Mouse (Mus musculus) cerebral cortex, adult 2 months (tissue): ENCODE measurements around the gene Rorc.

Experiments
- WGBS: fragments of 180-500 bp; shearing (Covaris S2); methylation state at CpG from one replicate; pipeline ENCODE4 v1.1.7; 2018; 5-methylcytosine and 5-hydroxymethylcytosine counted together

Gene Rorc

DNA sequence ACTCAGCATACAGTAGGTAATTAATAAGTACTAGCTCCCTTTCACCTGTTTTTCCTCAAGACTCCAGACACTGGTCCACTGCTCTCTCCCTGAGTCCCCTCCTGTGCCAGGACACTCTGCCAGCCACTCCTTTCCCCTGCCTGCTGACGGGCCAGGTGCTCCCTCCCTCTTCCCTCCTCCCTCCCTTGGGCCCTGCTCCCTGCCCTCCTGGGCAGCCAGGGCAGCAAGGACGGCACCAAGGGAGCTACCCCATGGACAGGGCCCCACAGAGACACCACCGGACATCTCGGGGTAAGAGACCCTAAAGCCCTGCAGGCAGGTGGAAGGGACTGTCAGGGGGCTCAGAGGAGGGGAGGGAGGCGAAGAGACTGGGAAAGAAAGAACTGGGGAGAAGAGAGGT lies at the start of gene Rorc:
TSS of gene Rorc (plus strand) at position 154 of the 400 bp plus-strand sequence.
- 41% methylated on average over 5 of the region's 5 CpGs for WGBS

DNA sequence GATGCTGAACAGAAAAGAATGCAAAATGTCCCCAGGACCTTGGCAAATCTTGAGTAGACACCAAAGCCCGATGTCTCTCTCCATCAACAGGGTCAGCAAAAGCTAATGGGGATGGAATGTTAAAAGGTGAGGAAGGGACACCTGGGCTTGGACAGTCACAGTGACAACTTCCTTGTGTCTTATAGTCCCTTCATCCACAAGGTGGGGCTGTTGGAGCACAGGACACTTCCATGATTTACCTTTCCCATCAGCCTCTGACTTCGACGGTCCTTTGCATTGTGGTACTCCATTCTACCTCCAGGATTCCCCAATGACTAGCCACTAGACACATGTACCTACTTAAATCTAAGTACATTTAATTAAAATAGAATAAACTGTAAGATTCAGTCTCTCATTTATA lies 43.9 kb upstream of the Rorc start:
- WGBS = 79% methylated on average over 3 of the region's 3 CpGs

DNA sequence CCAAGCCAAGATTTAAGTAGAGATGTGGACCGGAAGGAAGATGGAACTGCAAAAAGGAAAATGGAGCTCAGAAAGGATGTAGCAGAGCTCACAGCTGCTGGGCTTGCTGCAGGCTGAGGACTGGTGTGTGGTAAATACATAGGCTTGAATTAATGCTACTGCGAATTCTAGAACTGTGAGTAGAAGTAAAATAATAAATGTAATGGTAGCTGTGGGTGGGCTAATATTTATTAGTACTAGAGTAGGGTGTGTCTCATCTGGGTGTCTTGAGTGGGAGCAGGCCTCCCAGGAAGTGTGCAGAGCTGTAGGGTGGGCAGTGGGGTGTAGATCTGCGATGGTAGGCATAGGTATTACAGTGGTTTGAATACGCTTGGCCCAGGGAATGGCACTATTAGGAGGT lies 38.2 kb upstream of the Rorc start:
- WGBS = 91% methylated on average over 4 of the region's 4 CpGs

DNA sequence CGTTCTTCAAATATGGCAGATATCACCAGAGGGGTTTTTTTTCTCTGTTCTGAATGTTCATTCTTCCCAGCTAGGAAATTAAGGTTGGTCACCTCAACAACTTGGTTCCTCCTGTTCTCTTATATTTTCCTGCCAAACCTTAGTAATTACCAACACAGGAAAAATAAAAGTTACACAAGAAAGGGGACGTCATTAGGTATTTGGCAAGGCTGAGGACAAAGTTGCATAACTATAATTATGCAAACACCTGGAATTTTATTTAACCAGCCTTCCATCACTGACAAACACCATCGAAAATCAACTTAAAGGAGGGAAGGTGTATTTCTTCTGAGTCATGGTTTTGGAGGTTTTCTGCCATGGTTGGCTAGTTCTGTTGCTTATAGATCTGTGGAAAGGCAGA lies 34.1 kb upstream of the Rorc start:
- WGBS = 89% methylated on average over 3 of the region's 3 CpGs

DNA sequence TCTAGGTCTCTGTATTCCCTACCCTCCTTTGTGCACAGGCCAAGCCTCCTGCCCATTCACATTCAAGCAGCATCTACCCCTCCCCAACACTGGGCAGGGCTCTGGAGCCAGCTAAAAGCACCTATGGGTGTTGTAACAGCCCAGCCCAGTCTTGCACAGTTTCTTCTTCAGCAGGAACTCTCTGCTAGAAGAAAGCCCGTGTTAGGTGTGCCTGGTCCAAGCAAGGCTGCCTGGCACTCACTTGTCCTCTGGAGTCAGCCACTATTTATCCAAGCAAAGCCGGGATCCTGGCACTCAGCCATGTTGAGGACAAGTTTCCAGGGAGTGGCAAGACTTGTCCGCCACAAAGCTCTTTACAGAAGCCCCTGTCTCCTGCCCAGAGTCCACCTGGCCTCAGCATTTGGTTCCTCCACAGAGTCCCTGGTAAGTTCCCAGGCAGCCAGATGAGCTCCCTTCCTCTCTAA lies 30.6 kb upstream of the Rorc start, which contains the start of gene Them5:
TSS of gene Them5 (plus strand) at position 141 of the 464 bp plus-strand sequence.
- WGBS = 52% methylated on average over 3 of the region's 3 CpGs

DNA sequence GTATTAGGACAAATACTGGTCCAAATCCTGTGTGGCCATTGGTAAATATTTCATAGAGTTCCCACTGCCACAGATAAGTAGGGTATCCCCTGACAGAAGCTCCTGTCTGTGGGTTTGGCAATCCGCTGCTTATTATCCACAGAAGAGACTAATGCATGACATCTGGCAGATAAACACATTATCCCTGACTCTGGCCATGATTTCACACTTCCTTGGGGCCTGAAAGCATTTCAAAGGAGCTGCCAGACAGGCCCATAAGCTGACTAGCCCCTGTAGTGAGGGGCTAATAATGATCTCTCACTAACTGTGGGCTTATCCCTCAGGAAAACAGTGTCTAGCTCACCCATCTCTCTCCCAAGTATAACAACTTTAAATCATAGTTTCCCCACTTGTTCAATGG lies 30.0 kb upstream of the Rorc start:
- WGBS = 84% methylated on average over 1 of the region's 1 CpGs

DNA sequence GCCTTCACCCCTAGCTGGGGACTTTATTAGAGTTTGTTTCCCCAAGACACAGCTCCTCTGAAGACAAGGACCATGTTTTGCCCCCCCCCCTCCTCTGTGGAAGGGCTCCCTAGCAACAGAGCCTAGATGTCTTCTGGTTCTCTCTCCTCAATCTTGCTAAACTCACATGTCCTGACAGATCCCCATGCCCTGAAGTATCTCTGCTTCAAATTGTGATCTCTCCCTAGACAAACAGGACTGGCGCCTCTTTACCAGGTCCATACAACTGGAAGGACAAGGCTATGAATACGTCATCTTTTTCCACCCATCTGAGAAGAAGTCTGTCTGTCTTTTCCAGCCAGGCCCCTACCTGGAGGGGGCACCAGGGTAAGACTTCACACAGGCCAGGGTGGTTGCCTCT lies 28.4 kb upstream of the Rorc start:
- WGBS = 92% methylated on average over 2 of the region's 2 CpGs

DNA sequence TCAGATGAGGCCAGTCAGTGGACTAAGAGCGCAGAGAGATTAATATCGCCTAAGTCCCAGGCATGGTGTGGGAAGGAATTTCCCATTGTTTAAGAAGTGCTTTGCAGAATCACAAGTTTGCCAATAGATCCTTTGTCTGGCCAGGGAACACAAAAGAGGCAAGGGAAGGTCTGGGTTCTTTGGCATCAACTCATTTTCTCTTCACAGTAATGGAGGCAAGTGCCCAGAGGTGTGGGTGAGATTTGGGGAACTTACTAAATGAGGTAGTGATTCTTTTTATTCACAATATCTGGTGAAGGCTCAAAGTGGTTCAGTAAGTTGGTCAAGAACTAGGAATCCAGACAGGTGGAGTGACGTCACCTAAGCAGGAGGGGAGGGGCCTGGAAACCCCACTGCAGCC lies 27.7 kb upstream of the Rorc start:
- 73% methylated on average over 3 of the region's 3 CpGs for WGBS

DNA sequence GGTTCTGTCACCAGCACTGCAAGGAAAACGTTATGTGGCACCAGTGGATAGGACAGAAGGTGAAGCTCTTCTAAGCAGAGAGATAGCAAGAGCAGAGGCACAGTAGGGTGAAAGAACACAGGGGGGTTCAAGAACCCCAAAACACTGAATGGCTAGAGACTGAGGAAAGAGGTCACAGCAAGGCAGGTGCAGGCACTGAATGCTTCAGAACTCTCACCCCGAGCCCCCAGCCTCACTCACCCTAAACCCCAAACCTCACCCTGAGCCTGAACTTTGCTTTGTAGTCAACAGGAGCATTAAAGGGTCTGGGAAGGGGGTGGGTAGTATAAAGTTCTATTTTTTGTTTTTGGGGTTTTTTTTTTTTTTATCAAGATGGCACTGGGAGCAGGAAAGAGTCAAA lies 24.4 kb upstream of the Rorc start:
- 80% methylated on average over 2 of the region's 2 CpGs for WGBS

DNA sequence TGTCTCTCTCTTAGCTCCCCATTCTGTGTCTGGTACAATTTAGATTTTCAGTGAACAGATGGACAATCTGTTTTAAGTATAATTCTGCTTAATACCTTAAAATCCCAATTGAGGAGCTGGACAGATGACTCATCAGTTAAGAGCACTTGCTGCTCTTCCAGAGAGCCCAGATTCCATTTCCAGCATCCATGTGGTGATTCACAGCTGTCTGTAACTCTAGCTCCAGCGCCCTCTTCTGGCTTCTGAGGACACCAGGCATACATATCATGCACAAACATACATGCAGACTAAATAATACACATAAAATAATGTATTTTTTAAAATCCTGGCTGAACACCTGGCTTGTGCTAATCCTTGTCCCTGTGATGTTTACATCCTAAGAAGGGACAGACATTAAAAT lies 11.8 kb upstream of the Rorc start:
- WGBS = 2% methylated on average over 1 of the region's 1 CpGs

DNA sequence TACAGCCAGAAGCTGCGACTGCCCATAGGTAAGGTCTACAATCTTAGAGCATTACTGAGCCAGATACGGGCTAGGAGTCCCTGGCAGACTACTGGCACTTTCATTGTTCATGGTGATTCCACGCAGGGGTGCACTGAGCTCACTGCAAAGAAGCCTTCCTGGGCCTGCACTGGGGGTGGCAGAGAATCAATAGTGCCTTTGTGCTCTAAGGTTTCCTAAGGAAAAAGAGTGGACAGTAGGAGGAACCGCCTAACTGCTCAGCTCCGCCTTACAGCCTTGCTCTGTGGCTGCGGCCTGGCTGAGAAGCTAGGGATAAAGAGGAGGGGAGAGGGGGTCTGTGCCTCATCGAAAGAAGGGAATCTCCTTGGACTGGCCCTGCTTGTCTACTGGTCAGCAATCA lies 10.5 kb upstream of the Rorc start, which contains the start of gene C2cd4d:
TSS of gene C2cd4d (plus strand) at position 301 of the 400 bp plus-strand sequence.
- 71% methylated on average over 7 of the region's 7 CpGs for WGBS

DNA sequence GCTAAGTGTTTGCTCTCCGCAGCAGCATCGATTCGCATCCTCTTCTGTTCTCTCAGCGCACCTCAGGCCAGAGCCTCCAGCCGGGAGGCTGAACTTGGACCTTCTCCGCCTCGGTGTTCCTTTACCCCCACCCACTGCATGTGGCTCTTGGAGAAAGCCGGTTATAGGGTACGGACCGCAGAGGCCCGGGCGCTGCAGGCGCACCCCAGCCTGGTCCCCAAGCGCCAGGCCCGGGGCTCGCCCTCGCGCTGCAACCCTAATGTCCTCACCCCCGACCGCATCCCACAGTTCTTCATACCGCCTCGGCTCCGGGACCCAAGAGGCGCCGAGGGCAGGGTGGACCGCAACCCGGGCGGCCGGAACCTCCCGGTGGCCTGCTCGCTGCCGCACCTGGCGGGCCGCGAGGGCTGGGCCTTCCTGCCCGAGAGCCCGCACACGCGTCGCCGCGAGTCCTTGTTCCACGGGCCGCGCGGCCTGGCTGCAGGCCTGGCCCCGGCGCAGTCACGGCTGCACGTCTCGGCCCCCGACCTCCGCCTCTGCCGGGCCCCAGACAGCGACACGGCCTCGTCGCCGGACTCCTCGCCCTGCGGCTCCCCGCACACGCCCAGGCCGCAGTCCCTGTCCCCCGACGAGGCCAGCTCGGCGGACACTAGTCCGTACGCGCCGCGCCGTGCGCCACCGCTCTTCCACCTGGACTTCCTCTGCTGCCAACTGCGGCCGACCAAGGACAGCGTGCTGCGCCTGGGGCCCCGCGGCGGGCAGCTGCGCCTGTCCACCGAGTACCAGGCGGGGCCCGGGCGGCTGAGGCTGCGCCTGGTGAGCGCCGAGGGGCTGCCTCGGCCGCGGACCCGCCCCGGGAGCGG lies 9.1 kb upstream of the Rorc start:
- 9% methylated on average over 97 of the region's 97 CpGs for WGBS

DNA sequence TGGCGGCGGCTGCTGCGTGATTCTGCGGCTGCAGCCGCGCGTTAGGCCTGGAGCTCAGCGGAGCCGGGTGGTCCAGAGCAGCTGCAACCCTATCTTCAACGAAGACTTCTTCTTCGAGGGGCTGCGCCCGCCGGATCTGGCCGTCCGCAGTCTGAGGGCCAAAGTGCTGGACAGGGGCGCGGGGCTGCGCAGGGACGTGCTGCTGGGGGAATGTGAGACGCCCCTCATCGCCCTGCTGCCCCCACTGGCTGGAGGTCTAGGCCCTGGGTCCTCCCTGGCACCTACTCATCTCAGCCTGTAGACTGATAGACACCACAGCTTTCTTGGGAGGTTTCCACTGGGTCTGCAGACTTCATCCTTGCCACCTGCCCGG lies 8.5 kb upstream of the Rorc start:
- WGBS = 10% methylated on average over 23 of the region's 23 CpGs

DNA sequence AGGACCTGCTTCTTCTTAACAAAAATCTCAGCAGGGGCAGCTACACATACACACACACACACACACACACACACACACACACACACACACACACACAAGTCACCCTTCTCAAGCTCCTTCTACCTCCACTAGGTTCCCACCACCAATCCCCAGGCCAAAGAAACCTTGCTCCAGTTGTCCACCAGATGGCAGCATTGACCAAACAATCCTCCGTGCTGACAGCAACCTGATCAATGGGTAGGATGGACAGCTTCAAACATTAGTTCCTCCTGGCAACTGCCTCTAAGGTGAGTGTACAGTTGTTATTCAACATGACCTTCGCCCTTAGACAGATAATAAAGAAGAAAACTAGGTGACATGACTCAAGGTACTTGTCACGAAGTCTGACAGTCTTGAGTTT lies 5.8 kb upstream of the Rorc start:
- 10% methylated on average over 3 of the region's 3 CpGs for WGBS

DNA sequence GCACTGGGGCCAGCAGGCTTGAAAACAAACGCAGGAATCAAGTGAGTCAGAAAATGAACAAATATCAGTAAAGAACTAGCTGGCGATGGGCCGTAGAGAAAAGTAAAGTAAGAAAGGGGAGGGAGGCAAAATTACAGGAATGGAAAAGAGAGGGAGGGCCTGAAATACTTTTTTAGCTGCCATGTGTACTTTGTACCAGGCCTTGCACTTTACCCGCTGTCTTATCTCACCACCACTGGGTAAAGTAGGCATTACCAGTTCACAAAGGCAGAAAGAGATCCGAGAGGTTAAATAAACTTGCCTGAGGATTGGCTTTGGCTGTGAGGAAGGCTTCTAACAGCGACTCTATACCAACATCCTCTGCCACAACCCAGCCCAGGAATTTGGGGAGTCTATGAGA lies 5.1 kb upstream of the Rorc start:
- WGBS = 90% methylated on average over 6 of the region's 6 CpGs

DNA sequence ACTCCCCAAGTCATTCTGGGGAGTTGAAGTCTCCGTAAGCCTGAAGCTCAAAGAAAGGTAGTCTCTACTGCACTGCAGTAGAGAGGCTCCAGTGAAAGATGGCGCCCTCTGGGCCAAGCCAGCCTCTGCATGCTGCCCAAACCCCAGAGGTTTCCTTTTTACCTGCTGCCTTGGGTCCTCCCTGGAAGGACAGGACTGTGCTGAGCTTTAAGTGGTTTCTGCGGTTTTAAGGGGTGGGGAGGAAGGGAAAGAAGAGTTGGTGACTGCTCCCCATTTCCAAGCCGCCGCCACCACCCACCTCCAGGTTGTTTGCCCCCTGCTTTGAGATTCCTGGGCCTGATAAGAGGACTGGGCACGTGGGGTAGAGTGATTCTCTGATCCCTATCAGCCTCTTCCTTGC lies 4.0 kb upstream of the Rorc start:
- WGBS = 79% methylated on average over 6 of the region's 6 CpGs

DNA sequence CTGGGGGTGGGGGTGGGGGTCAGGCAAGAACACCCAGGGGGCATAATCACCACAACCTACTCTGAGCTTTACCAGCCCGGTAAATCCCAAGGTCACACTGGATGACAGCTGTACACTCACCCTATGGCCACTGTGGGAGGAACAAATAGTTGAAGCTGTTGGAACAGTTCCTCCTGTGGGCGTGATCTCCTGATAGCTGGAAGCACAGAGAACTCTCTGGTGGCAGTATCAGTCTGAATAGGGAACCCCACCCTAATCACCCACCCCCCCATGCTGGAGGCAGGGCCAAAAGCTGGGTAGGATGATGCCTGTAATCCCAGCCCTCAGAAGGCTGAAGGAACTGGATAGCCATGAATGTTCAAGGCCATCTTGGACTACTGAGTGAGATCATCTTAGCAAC lies 2.9 kb upstream of the Rorc start:
- 74% methylated on average over 2 of the region's 2 CpGs for WGBS

DNA sequence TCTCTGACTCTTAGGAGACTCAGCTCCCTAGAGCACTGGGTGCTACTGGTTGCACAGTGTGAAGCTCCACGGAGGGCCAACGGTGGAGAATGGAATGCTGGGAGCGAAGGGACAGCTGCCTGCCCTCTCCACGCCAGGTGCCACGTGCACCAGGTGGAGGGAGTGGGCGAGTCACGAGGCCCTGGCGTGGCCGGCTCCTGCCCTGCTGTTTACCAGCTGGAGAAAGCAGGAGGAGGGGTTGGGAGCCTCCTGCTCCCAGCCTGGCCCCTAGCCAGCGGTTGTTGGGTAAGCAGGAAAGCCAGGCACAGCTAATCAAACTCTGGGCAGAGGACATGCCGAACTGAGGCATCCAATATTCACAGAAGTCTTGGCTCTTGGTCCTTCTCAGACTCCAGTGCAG lies 957 bp upstream of the Rorc start:
- 19% methylated on average over 11 of the region's 11 CpGs for WGBS

DNA sequence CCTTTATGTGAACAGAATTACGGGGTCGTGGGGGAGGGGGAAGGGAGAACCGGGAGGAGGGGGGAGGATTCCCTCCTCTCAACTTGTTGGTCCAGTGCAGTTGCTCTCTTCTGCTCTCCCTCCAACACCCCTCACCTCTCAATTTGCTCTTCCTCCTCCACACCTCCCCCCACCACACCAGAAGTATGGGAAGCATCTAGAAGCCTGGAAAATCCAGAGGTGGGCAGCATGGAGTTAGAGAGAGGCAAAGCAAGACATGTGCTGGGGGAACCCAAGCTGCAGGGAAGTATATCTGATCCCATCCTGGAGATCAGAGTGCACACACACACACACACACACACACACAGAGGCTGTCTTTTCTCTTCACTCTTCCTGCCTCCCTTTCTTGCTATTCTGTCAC lies 556 bp upstream of the Rorc start:
- WGBS = 8% methylated on average over 3 of the region's 3 CpGs

DNA sequence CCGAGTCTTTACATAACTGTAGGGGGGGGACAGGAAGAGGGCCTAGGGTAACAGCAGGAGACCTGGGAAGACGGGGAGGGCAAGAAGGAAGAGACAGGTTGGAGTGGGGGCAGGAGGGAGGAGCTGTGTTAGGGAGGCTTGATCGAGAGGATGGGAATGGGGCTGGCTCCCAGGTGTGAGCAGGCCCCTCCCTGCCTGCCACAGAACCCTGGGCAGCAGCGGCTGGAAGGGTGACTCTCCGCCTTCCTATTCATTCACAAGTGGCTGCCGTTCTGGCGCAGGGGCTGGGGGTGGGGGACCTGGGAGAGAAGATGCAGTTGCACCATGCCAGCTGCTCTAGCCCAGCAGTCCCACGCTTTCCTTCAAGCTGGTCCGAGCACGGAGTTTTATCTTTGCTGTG lies 496 bp downstream of the Rorc start:
- 5% methylated on average over 10 of the region's 10 CpGs for WGBS

DNA sequence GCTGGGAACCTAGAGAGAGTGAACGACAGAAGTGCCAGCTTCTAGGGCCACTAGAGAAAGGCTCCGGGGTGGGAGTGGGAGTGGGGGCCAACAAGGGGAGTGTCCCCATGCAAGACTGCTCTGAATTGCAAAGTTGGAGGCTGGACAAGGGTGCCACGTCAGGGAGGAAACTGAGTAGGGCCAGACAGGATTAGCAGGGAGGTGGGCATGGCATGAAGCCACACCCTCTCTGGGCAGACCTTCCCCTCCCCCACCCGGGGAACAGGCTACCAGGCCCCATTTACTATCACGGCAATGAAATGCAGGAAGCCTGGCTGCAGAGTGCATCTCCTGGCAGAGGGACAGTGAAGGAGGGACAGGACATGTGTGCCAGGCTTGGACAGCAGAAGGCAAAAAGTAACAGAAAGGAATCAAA lies 1.0 kb downstream of the Rorc start:
- WGBS = 7% methylated on average over 5 of the region's 5 CpGs

DNA sequence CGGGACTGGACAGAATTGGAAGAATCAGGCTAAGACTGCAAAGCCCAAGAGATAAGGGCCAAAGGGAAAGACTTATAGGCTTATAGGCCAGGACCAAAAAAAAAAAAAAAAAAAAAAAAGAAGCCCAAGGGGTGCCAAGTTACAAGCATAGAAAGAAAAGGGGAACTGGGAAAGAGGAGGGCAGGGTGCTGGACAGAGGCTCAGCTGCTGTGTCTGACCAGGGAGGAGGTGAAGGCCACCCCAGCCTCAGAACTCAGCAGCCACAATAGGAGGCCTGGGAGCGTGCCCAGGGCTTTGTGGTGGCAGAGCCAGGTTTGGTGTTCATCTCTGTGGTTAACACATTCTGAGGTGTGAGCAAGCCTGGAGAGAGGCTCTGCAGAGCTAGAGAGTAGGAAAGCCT lies 2.6 kb downstream of the Rorc start:
- WGBS = 92% methylated on average over 2 of the region's 2 CpGs

DNA sequence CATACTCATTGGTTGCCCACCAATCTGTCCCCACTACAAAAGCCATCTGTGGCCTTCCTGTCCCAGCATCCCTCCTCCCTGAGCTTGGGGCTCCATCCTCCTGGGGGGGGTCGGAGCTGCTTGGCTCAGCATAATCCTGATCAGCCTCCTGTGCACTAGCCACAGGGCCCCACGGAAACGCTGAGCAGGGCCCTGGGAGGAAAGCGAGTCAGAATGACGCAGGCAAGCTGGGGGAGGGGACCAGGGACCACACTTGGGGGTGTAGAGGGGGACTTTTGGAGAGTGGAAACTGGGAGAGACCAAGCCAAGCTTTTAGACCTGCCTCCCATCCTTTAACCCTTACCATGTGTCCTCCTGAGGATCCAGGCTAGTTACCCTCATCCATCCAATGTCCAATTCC lies 3.3 kb downstream of the Rorc start:
- WGBS = 84% methylated on average over 5 of the region's 5 CpGs
